Mouse (Mus musculus) ovary, adult 2 months (tissue): ENCODE results near the gene Fiz1. TPM values are rescaled to one million over a fixed set of nuclear protein-coding genes. Genes with fewer than 3 reads are reported as not detected.

ENCODE experiments used
- polyA plus RNA-seq: library from polyadenylated mRNA; depleted of rRNA; stranded (reverse); fragments of >200 nt; gene quantifications from 2 replicates; pipeline ENCODE4 v1.2.3, GENCODE M21; 2012; rRNA removed

Fiz1 gene
- 51.0 and 51.7 TPM in 2 replicates for polyA plus RNA-seq

DNA sequence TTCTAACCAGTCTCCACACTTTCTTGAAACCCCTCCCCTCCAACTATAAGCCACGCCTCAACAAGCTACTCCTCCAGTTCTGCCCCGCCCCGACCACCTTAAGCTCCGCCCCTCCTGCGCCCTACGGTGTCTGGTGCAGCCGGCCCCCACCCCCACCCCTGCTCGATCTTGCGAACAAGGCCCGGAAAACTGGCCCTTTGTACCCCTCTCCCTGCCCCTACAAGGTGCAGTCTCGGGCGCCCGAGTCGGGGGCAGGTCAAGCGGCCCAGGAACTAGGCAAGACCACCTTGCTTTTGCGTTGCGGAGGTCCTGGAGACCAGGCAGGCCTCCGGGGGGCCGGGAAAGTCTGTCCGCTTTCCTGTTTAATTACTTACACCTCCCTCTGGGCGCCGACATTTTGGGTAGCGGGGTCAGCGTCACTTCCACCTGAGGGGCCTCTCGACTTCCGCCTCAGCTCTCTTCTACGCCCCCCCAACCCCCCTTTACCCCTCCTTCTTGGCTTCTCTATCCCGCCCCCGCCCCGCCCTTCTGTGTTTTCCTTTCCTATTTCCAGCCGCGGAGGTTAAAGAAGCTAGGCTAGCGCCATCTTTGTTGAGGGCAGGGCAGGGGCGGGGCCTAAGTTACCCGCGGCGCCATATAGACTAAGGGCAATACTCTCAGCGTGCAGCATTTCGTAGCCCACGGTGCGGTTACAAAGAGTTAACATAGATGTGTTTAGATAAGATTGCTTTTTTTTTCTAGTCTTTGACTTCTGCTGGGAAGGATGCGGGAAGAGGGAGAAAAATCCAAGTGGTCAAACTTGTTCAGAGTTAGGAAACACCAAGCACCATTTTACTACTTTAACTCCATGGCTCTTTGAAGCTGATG is at the start of gene Fiz1, which contains the start of gene Zfp524:
Gene Fiz1 (minus strand): TSS at position 447 of the 867 bp plus-strand sequence.
Gene Zfp524 (plus strand): TSS at position 165 of the 867 bp plus-strand sequence.

DNA sequence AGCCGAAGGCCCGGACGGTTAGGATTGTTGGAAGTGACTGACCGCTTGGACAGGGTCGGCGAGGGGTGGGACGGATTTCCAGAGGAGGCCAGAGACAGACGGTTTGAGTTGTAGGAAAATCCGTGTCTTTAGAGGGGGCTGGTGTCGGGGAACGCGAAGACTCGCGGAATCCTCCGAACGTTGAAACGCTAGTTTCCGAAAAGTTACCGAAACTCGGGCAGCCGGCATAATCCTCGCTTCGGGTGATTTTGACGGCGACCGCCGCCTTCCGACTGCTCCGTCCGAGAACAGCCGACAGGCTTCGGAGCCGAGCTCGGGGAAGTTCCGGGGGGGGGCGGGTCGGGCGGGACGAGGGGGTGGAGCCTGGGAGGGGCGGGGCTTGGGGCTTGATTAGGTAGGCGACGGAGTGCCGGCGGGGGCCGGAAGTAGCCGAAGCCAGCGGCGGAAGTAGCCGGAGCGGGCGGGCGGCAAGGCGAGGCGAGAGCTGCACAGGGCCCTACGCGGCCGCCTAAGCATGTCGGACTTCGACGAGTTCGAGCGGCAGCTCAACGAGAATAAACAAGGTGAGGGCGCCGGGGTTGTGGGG is 47.4 kb upstream of the Fiz1 start, which contains the start of gene U2af2:
Gene U2af2 (plus strand): TSS at position 370 of the 586 bp plus-strand sequence.

DNA sequence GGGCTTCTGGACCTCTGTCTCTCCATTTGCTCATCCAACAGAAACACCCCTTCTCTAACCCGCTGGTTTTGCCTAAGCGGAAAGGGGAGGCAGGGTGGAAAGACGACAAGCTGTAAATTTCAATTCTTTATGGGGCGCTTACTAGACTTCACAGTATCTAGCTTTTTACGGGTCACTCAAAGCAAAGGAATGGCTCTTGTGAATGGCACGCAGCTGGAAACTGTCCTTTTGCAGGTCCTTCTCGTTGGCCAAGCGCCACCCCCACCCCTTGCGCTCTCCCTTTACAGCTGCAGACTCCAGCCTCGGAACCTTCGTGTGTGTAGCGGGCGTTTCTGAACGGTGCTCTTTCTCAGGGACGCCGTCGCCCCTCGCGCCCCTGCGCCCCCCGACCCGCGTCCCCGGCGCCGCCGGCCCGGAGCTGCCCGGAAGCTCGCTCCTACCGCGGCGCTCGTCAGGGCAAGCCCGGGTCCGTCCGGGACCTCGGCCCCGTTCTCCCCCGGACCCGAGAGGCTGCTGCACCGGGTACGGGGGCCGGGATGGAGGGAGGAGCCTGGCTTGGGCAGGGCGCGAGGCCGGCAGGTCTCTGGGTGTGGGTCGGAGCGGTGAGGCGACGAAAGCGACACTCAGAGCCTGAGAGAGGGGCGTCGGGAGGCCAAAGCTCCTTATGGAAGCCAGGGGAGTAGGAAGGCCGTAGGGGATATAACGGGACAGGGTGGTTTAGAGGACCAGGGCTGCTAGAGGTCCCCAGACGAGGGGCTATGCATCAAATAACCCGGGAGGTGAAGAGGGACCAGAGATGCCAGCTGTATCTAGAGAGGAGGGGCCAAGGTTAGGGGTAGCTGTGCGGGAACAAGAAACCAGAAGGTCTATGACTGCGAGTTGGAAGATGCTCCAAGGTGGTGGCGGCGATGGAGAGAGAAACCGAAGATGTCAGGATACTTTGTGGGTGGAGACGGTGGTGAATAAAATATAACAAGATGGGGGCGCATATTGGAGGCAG is 37.0 kb upstream of the Fiz1 start, which contains the start of gene Zfp580:
Gene Zfp580 (plus strand): TSS at position 346 of the 1,000 bp plus-strand sequence.

DNA sequence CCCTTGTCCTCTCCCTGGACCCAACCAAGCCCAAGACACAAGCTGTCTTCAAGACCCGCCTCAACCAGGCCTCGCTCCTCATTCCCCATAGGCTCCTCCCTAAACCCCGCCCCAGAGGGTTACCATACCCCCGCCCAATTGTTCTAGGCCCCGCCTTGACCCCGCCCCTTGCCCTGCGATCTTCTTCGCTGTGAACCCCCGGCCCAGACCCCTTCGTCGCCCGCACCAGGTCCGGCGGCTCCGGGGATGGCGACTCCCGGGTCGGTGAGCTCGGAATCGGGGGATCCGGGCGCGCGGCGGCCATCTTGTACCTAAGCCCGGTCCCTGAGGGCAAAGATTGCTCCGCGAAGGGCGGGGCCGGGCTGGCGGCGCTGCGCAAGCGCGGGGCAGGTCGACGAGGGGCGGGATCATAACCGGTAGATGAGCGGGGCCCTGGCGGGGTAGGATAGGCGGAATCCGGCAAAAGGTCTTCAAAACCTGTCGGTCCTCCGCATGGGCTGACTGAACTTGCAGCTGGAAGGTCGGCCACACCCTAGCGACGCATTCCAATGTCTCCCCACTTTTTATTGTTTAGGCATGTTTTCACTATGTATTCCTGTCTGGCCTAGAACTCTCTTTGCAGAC is 23.7 kb upstream of the Fiz1 start, which contains the start of gene Zfp784:
Gene Zfp784 (minus strand): TSS at position 338 of the 624 bp plus-strand sequence.

DNA sequence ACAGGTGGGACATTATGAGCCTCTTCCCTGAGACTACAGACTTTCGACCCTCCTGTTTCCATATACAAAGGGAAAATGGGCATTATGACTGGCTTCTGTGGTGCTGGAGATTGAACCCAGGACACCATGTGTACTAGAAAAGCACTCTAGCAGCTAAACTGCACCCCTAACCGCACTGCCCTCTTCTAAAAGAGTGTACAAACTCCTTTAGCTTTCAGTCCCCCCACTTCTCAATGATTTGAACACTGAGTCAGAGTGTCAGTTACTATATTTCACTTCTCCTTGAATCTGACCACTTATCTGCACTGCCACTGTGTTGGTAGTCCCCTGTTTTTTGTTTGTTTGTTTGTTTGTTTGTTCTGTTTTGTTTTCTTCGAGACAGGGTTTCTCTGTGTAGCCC is 19.3 kb upstream of the Fiz1 start, which contains the start of gene 4632433K11Rik:
Gene 4632433K11Rik (plus strand): TSS at position 301 of the 400 bp plus-strand sequence.

DNA sequence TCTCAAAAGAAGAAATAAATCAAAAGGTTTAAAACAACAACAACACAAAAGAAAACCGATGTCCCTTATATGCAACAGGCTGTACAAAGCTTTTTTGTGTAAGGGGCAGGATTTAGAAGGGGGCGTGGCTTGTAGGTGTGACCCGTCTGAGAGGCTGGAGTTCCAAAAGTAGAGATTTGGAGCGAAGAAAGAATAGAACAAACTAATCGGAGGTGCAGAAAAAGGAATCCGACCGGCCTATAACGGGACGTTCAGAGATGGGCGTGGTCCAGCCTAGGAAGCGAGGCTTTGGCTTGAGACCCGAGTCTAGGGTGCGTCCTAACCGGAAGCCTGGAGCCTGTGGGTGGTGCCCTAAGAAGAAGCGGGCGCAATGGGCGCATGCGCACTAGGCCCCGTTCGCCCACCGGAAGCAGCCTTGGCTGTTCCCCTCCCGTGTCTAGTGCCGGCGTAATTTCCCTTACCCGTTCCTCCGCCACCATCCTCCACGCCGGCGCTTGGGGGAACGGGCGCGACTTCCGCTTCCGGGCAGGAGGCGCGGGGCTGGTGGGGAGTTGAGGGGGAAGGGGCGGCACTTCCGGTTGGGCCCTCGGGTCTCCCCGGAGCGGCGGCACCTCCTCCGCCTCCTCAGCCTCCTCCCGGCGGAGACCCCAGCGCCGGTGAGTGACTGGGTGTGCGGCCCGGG is 5.6 kb upstream of the Fiz1 start, which contains the start of the genes Zfp865 and Ccdc106:
Gene Zfp865 (plus strand): TSS at position 377 of the 682 bp plus-strand sequence.
Gene Ccdc106 (plus strand): TSS at position 554 of the 682 bp plus-strand sequence.

DNA sequence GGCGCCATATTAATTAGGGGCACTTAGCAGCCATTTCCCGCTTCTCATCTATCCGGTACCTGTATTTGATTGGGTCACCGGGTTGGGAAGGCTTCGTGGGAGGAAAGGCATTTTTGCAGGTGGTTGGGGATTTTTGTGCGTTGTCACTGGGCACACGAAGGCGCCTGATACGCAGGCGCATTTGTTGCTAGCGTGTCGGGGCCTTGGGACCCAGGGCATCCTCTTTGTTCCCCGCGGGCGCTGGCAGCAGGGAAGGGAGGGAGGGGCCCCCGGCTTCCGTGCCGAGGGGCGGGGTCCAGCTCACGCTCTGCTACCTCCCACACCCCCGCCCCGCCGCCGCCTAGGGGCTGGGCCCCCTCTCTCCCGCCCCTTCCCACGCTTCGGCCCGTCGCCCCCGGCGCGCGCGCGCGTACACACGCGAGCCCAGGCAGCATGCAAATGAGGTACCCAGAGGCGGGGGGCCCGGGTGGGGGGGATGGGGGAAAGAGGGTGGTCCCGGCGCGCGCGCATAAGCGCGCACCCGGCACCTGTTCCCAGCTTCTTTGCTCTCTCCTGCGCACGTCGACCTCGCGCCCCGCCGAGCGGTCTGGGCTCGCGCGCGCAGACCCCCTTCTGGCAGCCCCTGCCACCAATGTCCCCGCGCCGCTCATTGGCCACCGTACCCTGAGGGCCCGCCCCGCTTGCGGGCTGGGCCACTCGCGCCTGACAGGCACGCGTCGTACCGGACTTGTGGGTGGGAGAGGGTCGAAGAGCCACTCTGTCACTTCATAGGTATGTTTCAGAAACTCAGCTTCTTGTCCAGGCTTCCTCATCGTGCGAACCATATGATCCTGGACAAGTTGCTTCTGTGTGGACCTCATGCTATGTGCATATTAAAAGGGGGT is 863 bp upstream of the Fiz1 start, which contains the start of gene Gm44973:
Gene Gm44973 (plus strand): TSS at position 379 of the 884 bp plus-strand sequence.

DNA sequence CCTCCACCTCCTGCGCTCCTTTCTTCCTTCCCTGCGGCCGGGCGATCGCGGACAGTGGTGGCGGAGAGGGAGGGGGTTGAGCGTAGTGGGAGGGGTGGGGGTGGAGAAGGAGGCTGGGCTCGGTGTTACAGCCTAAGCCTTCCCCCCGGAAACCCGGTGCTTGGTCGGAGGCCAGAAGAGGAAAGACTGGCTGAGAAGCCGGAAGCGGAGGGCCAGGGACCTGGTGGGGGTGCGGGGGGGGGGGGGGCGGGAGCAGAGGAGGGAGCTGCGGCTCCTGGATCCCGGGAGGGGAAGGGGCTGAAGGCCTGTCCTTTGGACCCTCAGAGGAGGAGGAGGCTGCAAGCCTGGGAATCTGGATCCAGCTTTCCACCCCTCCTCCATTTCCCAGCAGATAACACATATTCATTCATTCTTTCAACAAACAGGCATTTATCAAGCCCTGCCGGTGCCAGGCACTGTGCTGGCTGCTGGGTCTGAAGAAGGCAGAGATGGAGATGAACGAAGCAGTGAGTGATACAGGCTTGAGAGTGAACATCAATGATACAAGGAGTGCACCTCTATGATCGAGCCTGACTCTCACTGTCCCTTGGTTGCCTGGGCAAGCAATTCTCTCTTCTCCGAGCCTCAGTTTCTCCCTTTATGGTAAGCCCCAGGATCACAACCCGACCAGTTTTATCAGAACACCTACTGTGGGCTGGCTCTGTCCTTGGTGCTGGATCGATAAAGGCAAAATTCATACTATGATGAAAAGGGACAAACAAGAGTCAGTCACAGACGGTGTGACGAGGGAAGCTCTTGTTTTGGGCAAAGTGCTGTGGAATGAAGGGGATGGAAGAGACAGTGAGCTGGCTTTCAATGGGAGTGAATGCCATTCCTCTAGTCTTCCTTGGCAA is 18.2 kb downstream of the Fiz1 start, which contains the start of gene Zfp579:
Gene Zfp579 (minus strand): TSS at position 156 of the 893 bp plus-strand sequence.

DNA sequence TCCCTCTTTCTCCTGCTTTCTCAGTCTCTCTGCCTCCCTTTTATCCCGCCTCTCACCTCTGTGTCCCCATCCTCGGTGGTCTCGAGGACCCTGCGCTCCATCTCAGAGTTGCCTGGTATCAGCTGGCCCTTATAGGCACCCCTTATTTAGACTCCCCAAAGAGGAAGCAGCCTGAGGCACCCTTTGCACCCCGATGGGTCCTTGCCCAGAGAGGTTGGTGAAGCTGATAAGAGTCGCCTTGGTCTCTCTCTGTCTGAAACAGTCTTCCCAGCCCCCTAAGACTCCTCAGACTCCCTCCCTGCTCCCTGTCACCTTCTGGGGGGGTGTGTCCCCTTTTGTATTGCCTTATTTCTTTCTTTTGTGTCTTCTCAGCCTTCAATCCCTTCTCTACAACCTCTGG is 43.4 kb downstream of the Fiz1 start, which contains the start of gene Sbk3:
Gene Sbk3 (minus strand): TSS at position 101 of the 400 bp plus-strand sequence.

DNA sequence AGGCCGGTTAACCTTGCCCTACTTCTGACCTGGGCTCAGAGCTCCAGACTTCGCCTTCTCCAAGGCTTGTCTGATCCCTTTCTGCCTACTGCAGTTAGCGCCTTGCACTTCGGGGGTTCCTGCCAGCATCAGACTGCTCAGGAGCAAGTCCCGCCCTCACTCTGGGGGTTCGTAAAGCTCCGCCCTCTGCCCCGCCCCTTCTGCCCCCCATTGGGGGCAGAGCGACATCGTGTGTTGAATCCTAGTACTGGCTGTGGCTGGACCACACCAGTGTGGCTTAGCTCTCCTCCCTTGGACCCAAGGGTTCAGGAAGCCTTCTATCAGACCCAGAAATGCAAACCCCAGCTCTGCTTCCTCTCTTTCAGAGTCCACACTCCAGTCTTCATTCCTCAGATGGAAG is 50.2 kb downstream of the Fiz1 start, which contains the start of gene Sbk2:
Gene Sbk2 (minus strand): TSS at position 135 of the 400 bp plus-strand sequence.

Other genes starting within 250 kb of the Fiz1 start
- 0.05 and 0.06 TPM in 2 replicates for gene Fam71e2, start 243.4 kb downstream of the Fiz1 start, polyA plus RNA-seq
- 1.1 and 1.2 TPM in 2 replicates for gene Il11, start 231.8 kb downstream of the Fiz1 start, polyA plus RNA-seq
- not detected in 2 replicates for gene Tmem190, start 231.8 kb downstream of the Fiz1 start, polyA plus RNA-seq
- gene Tmem238, start 225.0 kb downstream of the Fiz1 start, polyA plus RNA-seq, result 88.3 and 125 TPM in 2 replicates
- 545 and 557 TPM in 2 replicates for gene Rpl28, start 221.8 kb downstream of the Fiz1 start, polyA plus RNA-seq
- 228 and 308 TPM in 2 replicates for gene Ube2s, start 202.1 kb downstream of the Fiz1 start, polyA plus RNA-seq
- 2.5 and 3.9 TPM in 2 replicates for gene Shisa7, start 170.0 kb downstream of the Fiz1 start, polyA plus RNA-seq
- 28.1 and 35.4 TPM in 2 replicates for gene Isoc2b, start 144.4 kb downstream of the Fiz1 start, polyA plus RNA-seq
- 23.7 and 25.1 TPM in 2 replicates for gene Isoc2a, start 137.5 kb downstream of the Fiz1 start, polyA plus RNA-seq
- gene Gm36210, start 108.2 kb downstream of the Fiz1 start, polyA plus RNA-seq, result 0.44 and 0.48 TPM in 2 replicates
- 37.7 and 42.3 TPM in 2 replicates for gene Zfp628, start 99.5 kb downstream of the Fiz1 start, polyA plus RNA-seq
- gene Nat14, start 92.7 kb downstream of the Fiz1 start, polyA plus RNA-seq, result 13.2 and 17.2 TPM in 2 replicates
- 13.3 and 16.0 TPM in 2 replicates for gene Ssc5d, start 88.9 kb downstream of the Fiz1 start, polyA plus RNA-seq
- gene Sbk2, start 50.3 kb downstream of the Fiz1 start, polyA plus RNA-seq, result 1.1 and 1.2 TPM in 2 replicates
- gene Sbk3, start 43.5 kb downstream of the Fiz1 start, polyA plus RNA-seq, result 0.76 and 1.1 TPM in 2 replicates
- 120 and 131 TPM in 2 replicates for gene Zfp579, start 18.5 kb downstream of the Fiz1 start, polyA plus RNA-seq
- 33.1 and 43.6 TPM in 2 replicates for gene Zfp524, start 282 bp downstream of the Fiz1 start, polyA plus RNA-seq
- gene Gm44973, start 799 bp upstream of the Fiz1 start, polyA plus RNA-seq, result not detected in 2 replicates
- gene Zfp865, start 5.7 kb upstream of the Fiz1 start, polyA plus RNA-seq, result 66.1 and 69.1 TPM in 2 replicates
- 12.0 and 14.1 TPM in 2 replicates for gene Ccdc106, start 5.9 kb upstream of the Fiz1 start, polyA plus RNA-seq
- not detected in 2 replicates for gene 4632433K11Rik, start 19.4 kb upstream of the Fiz1 start, polyA plus RNA-seq
- 6.3 and 6.5 TPM in 2 replicates for gene Zfp784, start 23.7 kb upstream of the Fiz1 start, polyA plus RNA-seq
- 73.6 and 77.5 TPM in 2 replicates for gene Zfp580, start 36.8 kb upstream of the Fiz1 start, polyA plus RNA-seq
- gene U2af2, start 47.4 kb upstream of the Fiz1 start, polyA plus RNA-seq, result 225 and 253 TPM in 2 replicates
- gene Epn1, start 65.5 kb upstream of the Fiz1 start, polyA plus RNA-seq, result 235 and 260 TPM in 2 replicates
- gene Rfpl4, start 102.3 kb upstream of the Fiz1 start, polyA plus RNA-seq, result 2.3 and 4.7 TPM in 2 replicates
- 0.26 and 0.66 TPM in 2 replicates for gene Rasl2-9, start 111.3 kb upstream of the Fiz1 start, polyA plus RNA-seq
- gene Vmn1r55, start 135.0 kb upstream of the Fiz1 start, polyA plus RNA-seq, result not detected in 2 replicates
- gene Vmn1r56, start 182.1 kb upstream of the Fiz1 start, polyA plus RNA-seq, result not detected in 2 replicates
- gene Vmn1r57, start 203.8 kb upstream of the Fiz1 start, polyA plus RNA-seq, result not detected in 2 replicates